Mouse (Mus musculus) embryonic facial prominence, embryonic 10.5 days (tissue): ENCODE results near the gene Upf2. TPM values are rescaled to one million over a fixed set of nuclear protein-coding genes. Genes with fewer than 3 reads are reported as not detected.
A peak's percentile ranks its signal among the peaks of the same experiment; 100 is the strongest.
"Not testable (repeated sequence)": the region's sequence is repeated elsewhere in the genome, so short reads cannot be mapped to it uniquely, and the experiment has no call there.

Experiments
- DNase-seq: peaks from one replicate; pipeline ENCODE4 v3.0.0-alpha.2; 2017; ENCODE audit warnings: low spot score
- H3K27ac ChIP-seq: fragments of 300-500 bp; sonication (generic); replicated peaks from 2 replicates; pipeline ENCODE4 v1.5.1; 2016; ENCODE audit warnings: mild to moderate bottlenecking
- H3K27me3 ChIP-seq: fragments of 300-500 bp; sonication (generic); replicated peaks from 2 replicates; pipeline ENCODE4 v1.6.1; 2016; ENCODE audit warnings: low read depth, mild to moderate bottlenecking; ENCODE audit not compliant: poor library complexity, severe bottlenecking
- H3K36me3 ChIP-seq: fragments of 300-500 bp; sonication (generic); replicated peaks from 2 replicates; pipeline ENCODE4 v1.6.1; 2016; ENCODE audit warnings: mild to moderate bottlenecking, moderate library complexity
- H3K4me1 ChIP-seq: fragments of 300-500 bp; sonication (generic); 2 replicates; pipeline ENCODE4 v1.6.1; 2016
- H3K4me3 ChIP-seq: fragments of 300-500 bp; sonication (generic); 2 replicates; pipeline ENCODE4 v1.5.1; 2016; ENCODE audit warnings: mild to moderate bottlenecking, moderate library complexity
- H3K9me3 ChIP-seq: fragments of 300-500 bp; sonication (generic); 2 replicates; pipeline ENCODE4 v1.6.1; 2016; ENCODE audit warnings: mild to moderate bottlenecking
- WGBS: fragments of 180-500 bp; shearing (Covaris S2); methylation state at CpG from one replicate; pipeline ENCODE4 v1.1.7; 2016; 5-methylcytosine and 5-hydroxymethylcytosine counted together
- polyA plus RNA-seq: library from polyadenylated mRNA; unstranded; fragments of >200 nt; fragmentation: Nextera tagmentation; extraction: Ambion mirVana; gene quantifications from 2 replicates; pipeline ENCODE4 v1.2.1, GENCODE M21; 2016

The Upf2 gene
- polyA plus RNA-seq, 1 experiment from 2014 or later, result 10.6 TPM

GRCm38 (mm10) chr2:5936550-5936949 is 14.7 kb upstream of the Upf2 start:
- whole genome bisulfite sequencing, result 93% methylated on average over 4 of the region's 4 CpGs
- no peaks in the 10 kb centered on the region for H3K9me3 ChIP-seq
- no peak overlapping the region for H3K27ac ChIP-seq
- DNase-seq, result no peak
- H3K4me3 ChIP-seq, result no peak overlapping the region
- 0 out of 2 replicates have a peak, but pooled peaks cover 3% of the 10 kb centered on the region for H3K36me3 ChIP-seq
- H3K27me3 ChIP-seq, result no peaks in the 10 kb centered on the region
- H3K4me1 ChIP-seq, result no peaks in the 10 kb centered on the region

- Histone ChIP-seq H3K27me3 (no peaks in the 10 kb centered on the region), H3K4me1 (peaks cover 14% of the 10 kb centered on the region; the same call in 1 of the 2 replicates), H3K9me3 (no peaks in the 10 kb centered on the region), H3K36me3 (no peaks in the 10 kb centered on the region), H3K4me3 (no peak overlapping the region), H3K27ac (no peak overlapping the region)
- no peak for DNase-seq
- 91% methylated on average over 3 of the region's 3 CpGs for WGBS
Measured at GRCm38 (mm10) chr2:5939319-5939718, 11.9 kb upstream of the Upf2 start.

GRCm38 (mm10) chr2:5939911-5940310 is 11.4 kb upstream of the Upf2 start:
- 94% methylated on average over 14 of the region's 14 CpGs for WGBS
- Histone ChIP-seq H3K4me1 (peaks cover 14% of the 10 kb centered on the region; the same call in 1 of the 2 replicates), H3K9me3 (no peaks in the 10 kb centered on the region), H3K27ac (no peak overlapping the region), H3K36me3 (no peaks in the 10 kb centered on the region), H3K27me3 (no peaks in the 10 kb centered on the region), H3K4me3 (no peak overlapping the region)
- DNase-seq, result no peak

DNA sequence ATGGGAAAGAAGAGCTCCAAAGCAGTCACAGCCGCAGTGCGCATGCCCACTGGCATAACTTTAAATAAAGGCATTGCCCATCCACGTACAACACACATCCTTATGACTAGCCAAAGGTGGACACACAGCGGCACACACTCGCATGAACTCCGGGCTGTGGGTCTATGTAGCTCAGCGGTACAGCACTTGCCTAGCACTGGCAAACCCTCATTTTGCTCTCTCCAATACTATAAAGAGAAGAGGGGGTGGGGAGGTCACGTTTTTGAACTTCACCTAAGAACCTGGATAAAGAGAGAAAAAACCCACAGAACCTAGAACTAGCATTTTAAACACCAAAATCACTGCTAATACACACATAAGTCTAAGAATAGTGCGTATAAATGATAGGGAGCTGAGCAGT is 10.3 kb upstream of the Upf2 start:
- Histone ChIP-seq H3K4me3 (no peak overlapping the region), H3K36me3 (no peaks in the 10 kb centered on the region), H3K27ac (no peak overlapping the region), H3K9me3 (no peaks in the 10 kb centered on the region), H3K4me1 (peaks cover 14% of the 10 kb centered on the region; the same call in 1 of the 2 replicates), H3K27me3 (no peaks in the 10 kb centered on the region)
- DNase-seq, result no peak
- WGBS, result 92% methylated on average over 9 of the region's 9 CpGs

DNA sequence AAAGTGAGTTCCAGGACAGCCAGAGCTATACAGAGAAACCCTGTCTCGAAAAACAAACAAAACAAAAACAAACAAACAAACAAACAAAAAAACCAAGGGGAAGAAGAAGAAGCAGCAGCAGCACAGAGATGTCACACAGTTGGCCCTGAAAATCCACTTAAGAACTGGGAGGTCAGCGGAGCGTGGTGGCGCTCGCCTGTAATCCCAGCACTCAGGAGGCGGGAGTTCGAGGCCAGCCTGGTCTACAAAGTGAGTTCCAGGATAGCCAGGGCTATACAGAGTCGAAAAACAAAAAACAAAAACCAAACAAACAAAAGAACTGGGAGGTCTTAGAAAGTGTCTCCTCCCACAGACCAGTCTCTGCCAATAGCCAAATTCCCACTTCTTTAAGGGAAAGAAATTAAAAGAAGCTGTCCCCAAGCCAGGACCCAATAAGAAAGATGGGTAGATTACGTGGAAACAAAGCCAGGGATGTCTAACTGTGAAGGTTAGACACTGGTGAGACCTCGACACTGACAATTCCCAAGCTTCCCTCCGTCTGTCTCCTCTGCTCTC is 9.3 kb upstream of the Upf2 start:
- Histone ChIP-seq H3K36me3 (no peaks in the 10 kb centered on the region), H3K27ac (peak overlapping the region; percentile 85), H3K4me3 (peak overlapping the region; percentile 77), H3K9me3 (no peaks in the 10 kb centered on the region), H3K27me3 (no peaks in the 10 kb centered on the region), H3K4me1 (peaks cover 14% of the 10 kb centered on the region; the same call in 1 of the 2 replicates)
- WGBS, result 56% methylated on average over 11 of the region's 11 CpGs
- no peak for DNase-seq

- Histone ChIP-seq H3K36me3 (no peaks in the 10 kb centered on the region), H3K27ac (peak within 1 kb of the TSS; percentile 85)
- WGBS, result under 1% methylated on average over 36 of the region's 36 CpGs
Measured at GRCm38 (mm10) chr2:5942416-5943032, 8.7 kb upstream of the Upf2 start, which contains the start of gene Dhtkd1. TSS of gene Dhtkd1 (minus strand) at chr2:5942792.

DNA sequence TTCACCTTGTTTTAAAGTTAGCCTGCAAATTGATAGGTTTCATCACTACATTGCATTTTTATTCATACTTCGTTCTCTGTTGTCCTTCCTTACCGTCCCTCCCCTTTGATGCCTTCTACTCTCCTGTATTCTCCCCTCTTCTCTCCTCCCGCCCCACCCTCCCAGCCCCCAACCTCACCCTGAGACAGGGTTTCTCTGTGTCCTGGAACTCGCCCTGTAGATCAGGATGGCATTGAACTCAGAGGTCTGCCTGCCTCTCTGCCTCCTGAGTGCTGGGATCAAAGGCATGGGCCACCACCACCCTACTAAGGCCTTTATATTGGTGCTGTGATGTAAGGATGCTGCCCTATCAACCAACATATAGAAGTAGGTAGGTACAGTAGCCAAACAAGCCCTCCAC is 8.2 kb upstream of the Upf2 start:
- no peak for DNase-seq
- WGBS, result 38% methylated on average over 4 of the region's 4 CpGs
- peak overlapping the region; percentile 85; the same call in 1 of the 2 replicates for H3K27ac ChIP-seq

More at GRCm38 (mm10) chr2:5942416-5943032, 8.7 kb upstream of the Upf2 start, which contains the start of gene Dhtkd1:
- no peaks in the 10 kb centered on the region for H3K9me3 ChIP-seq
- peak within 1 kb of the TSS; percentile 77 for H3K4me3 ChIP-seq
- DNase-seq, result peak; percentile 87
- H3K27me3 ChIP-seq, result no peaks in the 10 kb centered on the region
- peaks cover 14% of the 10 kb centered on the region; the same call in 1 of the 2 replicates for H3K4me1 ChIP-seq

GRCm38 (mm10) chr2:5945629-5946028 is 5.6 kb upstream of the Upf2 start:
- Histone ChIP-seq H3K4me3 (no peak overlapping the region), H3K9me3 (no peaks in the 10 kb centered on the region), H3K4me1 (peaks cover 18% of the 10 kb centered on the region), H3K27me3 (no peaks in the 10 kb centered on the region), H3K27ac (no peak overlapping the region), H3K36me3 (no peaks in the 10 kb centered on the region)
- DNase-seq, result no peak
- WGBS, result 86% methylated on average over 1 of the region's 1 CpGs

More for the DNA sequence above, 8.2 kb upstream of the Upf2 start:
- no peaks in the 10 kb centered on the region for H3K27me3 ChIP-seq
- no peaks in the 10 kb centered on the region for H3K9me3 ChIP-seq
- no peaks in the 10 kb centered on the region for H3K36me3 ChIP-seq
- peak overlapping the region; percentile 77 for H3K4me3 ChIP-seq
- H3K4me1 ChIP-seq, result peaks cover 14% of the 10 kb centered on the region; the same call in 1 of the 2 replicates

- no peaks in the 10 kb centered on the region for H3K27me3 ChIP-seq
- 86% methylated on average over 3 of the region's 3 CpGs for WGBS
- H3K36me3 ChIP-seq, result no peaks in the 10 kb centered on the region
- no peak overlapping the region for H3K4me3 ChIP-seq
- no peaks in the 10 kb centered on the region for H3K9me3 ChIP-seq
- DNase-seq, result no peak
- peaks cover 17% of the 10 kb centered on the region for H3K4me1 ChIP-seq
- H3K27ac ChIP-seq, result no peak overlapping the region
Measured at GRCm38 (mm10) chr2:5946876-5947275, 4.4 kb upstream of the Upf2 start.

GRCm38 (mm10) chr2:5948964-5949363 is 2.3 kb upstream of the Upf2 start:
- H3K27ac ChIP-seq, result no peak overlapping the region
- H3K4me1 ChIP-seq, result peaks cover 12% of the 10 kb centered on the region
- H3K36me3 ChIP-seq, result 0 out of 2 replicates have a peak, but pooled peaks cover 4% of the 10 kb centered on the region
- H3K9me3 ChIP-seq, result no peaks in the 10 kb centered on the region
- no peak for DNase-seq
- no peaks in the 10 kb centered on the region for H3K27me3 ChIP-seq
- no peak overlapping the region for H3K4me3 ChIP-seq
- WGBS, result 89% methylated on average over 2 of the region's 2 CpGs

GRCm38 (mm10) chr2:5949821-5950220 is 1.4 kb upstream of the Upf2 start:
- not testable (repeated sequence) for H3K36me3 ChIP-seq, H3K27me3 ChIP-seq, H3K9me3 ChIP-seq, DNase-seq
- WGBS, result 93% methylated on average over 9 of the region's 9 CpGs
- Histone ChIP-seq H3K27ac (peak overlapping the region; percentile 96; the same call in 1 of the 2 replicates), H3K4me1 (peaks cover 12% of the 10 kb centered on the region), H3K4me3 (peak overlapping the region; percentile 99)

DNA sequence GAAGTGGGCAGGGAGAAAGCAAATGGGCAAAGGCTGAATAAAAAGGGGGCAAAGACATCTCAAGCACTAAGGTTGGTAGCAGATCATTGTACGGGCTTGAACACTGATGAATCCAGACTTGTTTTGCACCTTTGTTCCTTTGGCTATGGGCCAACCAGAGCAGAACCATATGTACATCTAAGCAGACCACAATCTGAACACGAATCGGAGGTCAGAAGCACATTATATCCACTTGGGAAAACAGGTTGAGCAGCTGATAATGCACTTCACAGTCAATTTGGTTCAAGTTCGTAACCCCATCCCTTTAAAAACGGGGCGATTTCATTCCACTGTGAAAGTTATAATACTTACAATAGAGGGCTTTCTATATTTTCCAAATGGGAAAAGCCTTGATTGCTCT is 964 bp upstream of the Upf2 start:
- no peak for DNase-seq
- Histone ChIP-seq H3K36me3 (peaks cover 4% of the 10 kb centered on the region; the same call in 1 of the 2 replicates), H3K27ac (peak overlapping the region; percentile 96), H3K4me1 (peaks cover 12% of the 10 kb centered on the region), H3K27me3 (no peaks in the 10 kb centered on the region), H3K4me3 (peak overlapping the region; percentile 99), H3K9me3 (no peaks in the 10 kb centered on the region)
- WGBS, result 19% methylated on average over 6 of the region's 6 CpGs
